Mouse (Mus musculus): Measurements from ENCODE around the gene Slc1a4. TPM values are rescaled to one million over a fixed set of nuclear protein-coding genes. Genes with fewer than 3 reads are reported as not detected.
A peak's percentile ranks its signal among the peaks of the same experiment; 100 is the strongest.

Slc1a4 gene
- polyA plus RNA-seq, 1 experiment = 66.7 TPM

DNA sequence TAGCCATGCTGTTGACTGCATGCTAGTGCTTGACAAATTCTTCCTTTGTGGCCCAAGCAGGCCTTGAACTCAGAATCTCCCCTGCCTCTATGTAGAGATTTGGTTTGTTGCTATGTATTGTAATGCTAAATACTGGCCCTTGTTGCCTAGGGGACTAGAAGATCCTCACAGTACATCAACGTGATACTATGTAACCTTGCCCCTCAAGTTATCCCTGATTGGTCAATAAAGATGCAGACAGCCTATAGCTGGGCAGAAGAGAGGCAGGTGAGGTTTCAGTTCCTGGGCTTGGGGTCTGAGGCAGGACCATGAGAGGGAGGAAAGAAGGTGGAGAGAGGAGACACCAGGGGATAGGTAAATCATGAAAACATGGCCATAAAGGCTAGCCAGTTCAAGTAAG lies 1.8 kb upstream of the Slc1a4 start:
- Histone ChIP-seq H3ac (ENCODE audit: control insufficient read depth, insufficient read length) (no peak overlapping the region), H3K79me2 (ENCODE audit: control insufficient read depth, insufficient read depth) (peaks cover 25% of the 10 kb centered on the region), H3K4me3 (no peak overlapping the region), H3K27me3 (ENCODE audit: control insufficient read depth, insufficient read depth, insufficient read length) (no peaks in the 10 kb centered on the region), H3K4me2 (ENCODE audit: low read depth) (no peak overlapping the region), H3K36me3 (ENCODE audit: control insufficient read depth, insufficient read depth) (no peaks in the 10 kb centered on the region)
- TF ChIP-seq MYOD1 (IDR thresholded peaks at IDR 0.05; ENCODE audit: control insufficient read depth in 1 of 3, insufficient read length in 2 of 3, low read depth in 2 of 3) (no peak), REST (IDR thresholded peaks at IDR 0.05; ENCODE audit: insufficient read depth, insufficient read length) (no peak), SRF (IDR thresholded peaks at IDR 0.05; ENCODE audit: control insufficient read depth, insufficient read length, low read depth) (no peak), E2F4 (IDR thresholded peaks at IDR 0.05; ENCODE audit: insufficient read depth) (no peak), USF1 (IDR thresholded peaks at IDR 0.05; ENCODE audit: low read depth) (no peak), TCF12 (IDR thresholded peaks at IDR 0.05; ENCODE audit: insufficient read depth, poor library complexity, severe bottlenecking) (no peak), MAX (IDR thresholded peaks at IDR 0.05; ENCODE audit: low read depth) (no peak), TCF3 (IDR thresholded peaks at IDR 0.05; ENCODE audit: insufficient read length, low read depth) (no peak)

DNA sequence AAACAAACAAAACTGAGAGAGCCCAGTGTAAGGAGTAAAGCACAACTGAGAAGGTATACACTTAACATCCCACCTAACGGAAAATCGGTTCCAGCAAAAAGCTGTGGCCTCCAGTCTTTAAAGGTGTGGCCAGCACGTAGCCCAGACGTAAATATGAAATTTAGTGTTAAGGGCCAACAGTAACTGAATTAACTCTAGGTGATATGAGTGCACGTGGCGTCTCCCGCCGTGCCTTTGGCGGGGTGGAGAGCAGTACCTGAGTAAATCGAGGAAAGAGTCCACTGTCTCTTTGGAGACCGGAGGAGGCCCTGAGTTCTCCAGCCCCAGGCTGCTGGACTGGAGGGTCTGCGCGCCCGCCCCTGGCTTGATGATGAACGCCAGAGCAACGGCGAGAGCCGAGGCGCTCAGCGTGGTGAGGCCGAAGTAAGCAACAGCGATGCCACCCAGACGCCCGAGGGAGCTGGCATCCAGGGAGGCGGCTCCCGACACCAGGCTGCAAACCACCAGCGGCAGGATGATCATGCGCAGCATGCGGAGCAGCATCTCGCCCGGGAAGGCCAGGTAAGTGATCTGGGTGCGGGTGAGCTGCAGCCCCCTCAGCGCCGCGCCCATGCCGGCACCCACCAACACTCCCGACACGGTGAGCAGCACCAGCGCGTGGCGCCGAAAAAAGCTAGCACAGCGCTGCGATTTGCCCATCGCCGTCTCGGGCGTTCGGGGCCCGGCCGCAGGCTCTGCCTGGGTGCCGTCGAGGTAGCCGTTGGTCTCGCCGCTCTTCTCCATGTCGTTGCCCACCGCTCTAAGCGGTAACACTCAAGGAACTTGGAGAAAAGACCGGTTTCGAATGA lies 599 bp downstream of the Slc1a4 start:
- Histone ChIP-seq H3K4me3 (peak overlapping the region; percentile 87), H3ac (ENCODE audit: control insufficient read depth, insufficient read length) (peak overlapping the region; percentile 92), H3K27me3 (ENCODE audit: control insufficient read depth, insufficient read depth, insufficient read length) (no peaks in the 10 kb centered on the region), H3K4me2 (ENCODE audit: low read depth) (peak overlapping the region; percentile 80), H3K36me3 (ENCODE audit: control insufficient read depth, insufficient read depth) (peaks cover 15% of the 10 kb centered on the region), H3K79me2 (ENCODE audit: control insufficient read depth, insufficient read depth) (peaks cover 49% of the 10 kb centered on the region)
- TF ChIP-seq MYOG (IDR thresholded peaks at IDR 0.05; ENCODE audit: control insufficient read depth in 1 of 3, insufficient read depth in 1 of 3, insufficient read length in 2 of 3, low read depth in 2 of 3) = peak in 1 of 3 experiments; percentile 14
- no peak for TF ChIP-seq TCF3 (IDR thresholded peaks at IDR 0.05; ENCODE audit: insufficient read length, low read depth)
- no peak for TF ChIP-seq REST (IDR thresholded peaks at IDR 0.05; ENCODE audit: insufficient read depth, insufficient read length)
- TF ChIP-seq POLR2AphosphoS2 (IDR thresholded peaks at IDR 0.05; ENCODE audit: insufficient read length, low read depth) = no peak
- no peak for TF ChIP-seq MAX (IDR thresholded peaks at IDR 0.05; ENCODE audit: low read depth)
- TF ChIP-seq E2F4 (IDR thresholded peaks at IDR 0.05; ENCODE audit: insufficient read depth) = no peak
- no peak for TF ChIP-seq SRF (IDR thresholded peaks at IDR 0.05; ENCODE audit: control insufficient read depth, insufficient read length, low read depth)
- TF ChIP-seq CEBPB (IDR thresholded peaks at IDR 0.05; ENCODE audit: insufficient read depth, poor library complexity, severe bottlenecking) = no peak
- no peak for TF ChIP-seq USF1 (IDR thresholded peaks at IDR 0.05; ENCODE audit: low read depth)
- TF ChIP-seq POLR2A (IDR thresholded peaks at IDR 0.05; ENCODE audit: insufficient read length, low read depth) = peak; percentile 30

DNA sequence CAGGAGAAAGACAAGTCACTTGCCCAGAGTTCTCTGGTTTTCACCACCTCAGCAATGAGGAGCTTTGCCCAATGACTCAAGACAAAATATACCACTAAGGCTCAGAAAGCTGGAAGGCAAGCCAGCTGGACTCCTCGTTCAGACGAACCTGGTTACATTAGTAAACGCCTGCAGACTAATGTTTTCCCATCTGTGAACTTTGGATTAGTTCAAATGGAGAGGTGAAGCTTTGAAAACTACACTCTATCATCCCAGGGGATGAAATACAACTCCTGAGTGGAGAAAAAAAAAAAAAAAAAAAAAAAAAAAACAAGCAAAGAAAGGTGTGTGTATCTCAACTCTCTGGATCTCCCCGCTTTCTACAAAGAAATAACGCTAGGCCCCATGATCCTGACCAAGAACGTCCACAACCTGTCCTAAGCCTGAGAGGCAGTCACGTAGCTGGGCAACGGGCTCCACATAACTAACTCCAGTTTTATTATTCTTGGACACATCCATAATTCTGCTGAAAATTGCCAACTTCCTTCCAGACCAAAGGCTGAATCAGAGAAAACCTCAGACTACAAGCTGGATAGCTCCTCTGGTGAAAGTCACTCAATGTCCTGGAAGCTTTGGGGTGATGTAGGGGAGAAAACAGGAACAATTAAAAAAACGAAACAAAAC lies 1.4 kb downstream of the Slc1a4 start:
- Histone ChIP-seq H3K4me3 (peak overlapping the region; percentile 87), H3K4me2 (ENCODE audit: low read depth) (peak overlapping the region; percentile 80), H3K36me3 (ENCODE audit: control insufficient read depth, insufficient read depth) (peaks cover 15% of the 10 kb centered on the region), H3K79me2 (ENCODE audit: control insufficient read depth, insufficient read depth) (peaks cover 56% of the 10 kb centered on the region), H3ac (ENCODE audit: control insufficient read depth, insufficient read length) (peak overlapping the region; percentile 92), H3K27me3 (ENCODE audit: control insufficient read depth, insufficient read depth, insufficient read length) (no peaks in the 10 kb centered on the region)
- TF ChIP-seq E2F4 (IDR thresholded peaks at IDR 0.05; ENCODE audit: insufficient read depth) = no peak
- TF ChIP-seq MAX (IDR thresholded peaks at IDR 0.05; ENCODE audit: low read depth) = no peak
- no peak for TF ChIP-seq TCF12 (IDR thresholded peaks at IDR 0.05; ENCODE audit: insufficient read depth, poor library complexity, severe bottlenecking)
- no peak for TF ChIP-seq MYOG (IDR thresholded peaks at IDR 0.05; ENCODE audit: control insufficient read depth in 1 of 3, insufficient read depth in 1 of 3, insufficient read length in 2 of 3, low read depth in 2 of 3)
- TF ChIP-seq POLR2AphosphoS2 (IDR thresholded peaks at IDR 0.05; ENCODE audit: insufficient read length, low read depth) = no peak

DNA sequence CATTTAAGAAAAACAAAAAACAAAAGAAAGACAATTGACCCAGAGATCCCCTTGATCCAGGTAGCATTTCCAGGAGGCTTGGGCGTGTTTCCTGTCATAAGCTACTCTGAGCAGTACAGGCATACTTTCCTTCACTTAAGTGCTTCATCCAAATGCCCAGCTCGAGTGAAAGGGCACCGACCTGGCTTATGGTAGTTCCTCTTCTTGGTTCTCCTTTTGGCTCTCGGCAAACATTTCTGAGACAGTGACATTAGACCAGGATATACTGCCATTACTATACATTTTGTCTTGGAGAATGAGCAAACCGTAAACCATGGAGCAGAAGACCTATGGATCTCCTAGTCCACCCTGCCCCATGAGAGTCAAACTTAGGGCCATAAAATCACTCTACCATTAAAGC lies 2.8 kb downstream of the Slc1a4 start:
- Histone ChIP-seq H3K27me3 (ENCODE audit: control insufficient read depth, insufficient read depth, insufficient read length) (no peaks in the 10 kb centered on the region), H3K79me2 (ENCODE audit: control insufficient read depth, insufficient read depth) (peaks cover 68% of the 10 kb centered on the region), H3ac (ENCODE audit: control insufficient read depth, insufficient read length) (no peak overlapping the region), H3K36me3 (ENCODE audit: control insufficient read depth, insufficient read depth) (peaks cover 15% of the 10 kb centered on the region), H3K4me3 (peak overlapping the region; percentile 87), H3K4me2 (ENCODE audit: low read depth) (peak overlapping the region; percentile 80)
- no peak for TF ChIP-seq SRF (IDR thresholded peaks at IDR 0.05; ENCODE audit: control insufficient read depth, insufficient read length, low read depth)
- TF ChIP-seq TCF3 (IDR thresholded peaks at IDR 0.05; ENCODE audit: insufficient read length, low read depth) = no peak
- no peak for TF ChIP-seq REST (IDR thresholded peaks at IDR 0.05; ENCODE audit: insufficient read depth, insufficient read length)
- no peak for TF ChIP-seq MAX (IDR thresholded peaks at IDR 0.05; ENCODE audit: low read depth)
- no peak for TF ChIP-seq TCF12 (IDR thresholded peaks at IDR 0.05; ENCODE audit: insufficient read depth, poor library complexity, severe bottlenecking)

DNA sequence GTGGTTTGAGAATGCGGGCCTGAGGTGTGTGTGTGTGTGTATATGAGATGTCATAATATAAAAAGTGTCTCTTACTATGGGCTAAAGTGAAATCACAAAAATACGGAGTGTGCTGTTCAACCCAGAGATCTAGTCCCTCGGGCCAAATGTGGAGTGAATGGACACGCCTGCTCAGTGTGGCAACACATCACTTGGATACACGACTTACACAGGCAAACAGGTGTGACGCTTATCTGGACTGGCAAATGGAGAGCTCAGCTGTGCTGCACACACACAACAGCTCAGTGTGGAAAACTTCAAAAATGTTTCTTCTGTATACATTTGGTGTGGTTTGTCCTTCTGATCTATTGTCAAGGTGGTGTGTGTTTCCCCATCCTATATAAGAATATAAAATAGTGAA lies 3.7 kb downstream of the Slc1a4 start:
- TF ChIP-seq REST (IDR thresholded peaks at IDR 0.05; ENCODE audit: insufficient read depth, insufficient read length) = no peak
- TF ChIP-seq MYOG (IDR thresholded peaks at IDR 0.05; ENCODE audit: control insufficient read depth in 1 of 3, insufficient read depth in 1 of 3, insufficient read length in 2 of 3, low read depth in 2 of 3) = peak; percentile 8 to 70 (median 53)
- TF ChIP-seq POLR2A (IDR thresholded peaks at IDR 0.05; ENCODE audit: insufficient read length, low read depth) = no peak
- TF ChIP-seq MAX (IDR thresholded peaks at IDR 0.05; ENCODE audit: low read depth) = no peak
- no peak for TF ChIP-seq POLR2AphosphoS2 (IDR thresholded peaks at IDR 0.05; ENCODE audit: insufficient read length, low read depth)
- no peak for TF ChIP-seq CEBPB (IDR thresholded peaks at IDR 0.05; ENCODE audit: insufficient read depth, poor library complexity, severe bottlenecking)
- peak in 2 of 3 experiments; percentile 67 to 78 for TF ChIP-seq MYOD1 (IDR thresholded peaks at IDR 0.05; ENCODE audit: control insufficient read depth in 1 of 3, insufficient read length in 2 of 3, low read depth in 2 of 3)
- no peak for TF ChIP-seq TCF12 (IDR thresholded peaks at IDR 0.05; ENCODE audit: insufficient read depth, poor library complexity, severe bottlenecking)
- TF ChIP-seq E2F4 (IDR thresholded peaks at IDR 0.05; ENCODE audit: insufficient read depth) = no peak
- no peak for TF ChIP-seq TCF3 (IDR thresholded peaks at IDR 0.05; ENCODE audit: insufficient read length, low read depth)
- TF ChIP-seq USF1 (IDR thresholded peaks at IDR 0.05; ENCODE audit: low read depth) = no peak
- TF ChIP-seq SRF (IDR thresholded peaks at IDR 0.05; ENCODE audit: control insufficient read depth, insufficient read length, low read depth) = no peak
- Histone ChIP-seq H3K4me2 (ENCODE audit: low read depth) (no peak overlapping the region), H3K36me3 (ENCODE audit: control insufficient read depth, insufficient read depth) (peaks cover 15% of the 10 kb centered on the region), H3K79me2 (ENCODE audit: control insufficient read depth, insufficient read depth) (peaks cover 77% of the 10 kb centered on the region), H3ac (ENCODE audit: control insufficient read depth, insufficient read length) (no peak overlapping the region), H3K27me3 (ENCODE audit: control insufficient read depth, insufficient read depth, insufficient read length) (no peaks in the 10 kb centered on the region), H3K4me3 (no peak overlapping the region)

Data from myocyte (in vitro differentiated cells).